Mouse (Mus musculus) layer of hippocampus, postnatal 14 days (tissue): ENCODE measurements around the gene Tmem270. TPM values are rescaled to one million over a fixed set of nuclear protein-coding genes. Genes with fewer than 3 reads are reported as not detected.

Source experiments
- DNase-seq, 2 experiments: peaks; one replicate each; pipeline ENCODE4 v3.0.0; 2021 to 2022; ENCODE audit warnings: low spot score in 2 of 2, mixed read lengths in 1 of 2
- total RNA-seq, 2 experiments: library from RNA; stranded (reverse); gene quantifications; 2 replicates each; pipeline ENCODE4 v1.2.3; 2021

The Tmem270 gene
- total RNA-seq, 2 experiments from 2014 or later, result not detected

DNA sequence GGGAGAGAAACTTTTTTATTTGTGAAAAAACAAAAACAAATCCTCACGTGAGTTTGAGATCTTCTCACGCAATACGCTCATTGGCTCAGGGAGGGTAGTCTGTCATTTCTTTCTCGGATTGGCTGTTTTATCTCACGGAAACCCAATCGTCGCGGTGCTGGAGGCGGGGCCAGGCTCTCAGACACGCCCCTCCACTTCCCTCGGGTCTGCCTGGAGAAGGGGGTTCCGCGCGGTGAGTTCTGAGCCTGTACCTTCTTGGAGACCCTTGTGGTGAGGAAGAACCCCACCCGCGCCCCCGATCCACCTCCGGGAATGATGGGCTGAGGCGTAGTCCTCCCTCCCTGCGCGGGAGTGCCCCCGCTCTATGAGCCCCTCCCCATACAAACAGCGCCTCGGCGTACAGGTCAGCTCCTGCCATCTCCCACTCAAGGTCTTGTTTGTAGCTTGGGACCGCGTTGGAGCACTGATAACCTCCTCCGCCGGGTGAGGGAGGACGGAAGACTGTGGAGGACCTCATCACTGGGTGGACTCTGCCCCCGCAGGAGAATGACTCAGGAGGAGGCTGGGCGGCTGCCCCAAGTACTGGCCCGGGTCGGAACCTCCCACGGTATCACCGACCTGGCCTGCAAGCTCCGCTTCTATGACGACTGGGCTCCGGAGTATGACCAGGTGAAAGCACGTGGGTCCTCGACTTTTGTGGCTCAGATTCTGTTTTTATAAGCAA is 25.8 kb upstream of the Tmem270 start, which contains the start of gene Mettl27:
Mettl27 (plus strand) TSS at position 190 of the 724 bp plus-strand sequence.
- peak; percentile 76 to 89 for DNase-seq

DNA sequence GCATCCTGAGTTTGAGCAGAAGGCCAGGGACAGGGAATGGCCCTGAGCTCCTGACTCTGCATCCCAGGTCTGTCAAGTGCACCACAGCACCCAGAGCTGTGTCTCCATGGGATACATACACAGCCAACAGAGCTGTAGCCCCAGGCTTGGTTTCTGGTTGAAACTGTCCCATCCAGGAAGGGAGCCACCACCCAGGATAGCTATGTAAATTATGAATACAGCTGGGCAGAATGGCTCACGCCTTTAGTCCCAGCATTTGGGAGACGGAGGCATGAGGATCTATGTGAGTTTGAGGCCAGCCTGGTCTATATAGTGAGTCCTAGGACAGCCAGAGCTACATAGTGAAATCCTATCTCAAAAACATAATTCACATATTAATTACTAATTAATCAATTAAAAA is 23.5 kb upstream of the Tmem270 start:
- no peak for DNase-seq

DNA sequence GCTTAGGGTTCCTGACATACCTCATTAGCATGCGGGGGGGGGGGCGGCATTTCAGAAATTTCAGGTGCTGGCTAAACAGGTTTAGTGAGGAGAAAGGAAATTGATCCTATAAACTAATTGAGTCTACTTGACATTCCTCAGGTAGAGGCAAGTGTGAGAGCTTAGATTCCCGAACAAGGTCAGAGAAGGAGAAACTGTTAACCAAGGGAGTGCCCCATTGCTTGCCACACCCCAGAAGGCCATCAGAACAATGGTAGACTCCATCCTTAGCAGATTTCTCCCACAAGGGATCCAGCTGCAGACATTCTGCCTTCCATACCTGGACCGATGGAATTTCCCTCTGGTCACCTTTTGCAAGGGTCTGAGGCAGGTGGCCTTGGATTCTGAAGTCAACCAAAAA is 20.2 kb upstream of the Tmem270 start:
- no peak for DNase-seq

DNA sequence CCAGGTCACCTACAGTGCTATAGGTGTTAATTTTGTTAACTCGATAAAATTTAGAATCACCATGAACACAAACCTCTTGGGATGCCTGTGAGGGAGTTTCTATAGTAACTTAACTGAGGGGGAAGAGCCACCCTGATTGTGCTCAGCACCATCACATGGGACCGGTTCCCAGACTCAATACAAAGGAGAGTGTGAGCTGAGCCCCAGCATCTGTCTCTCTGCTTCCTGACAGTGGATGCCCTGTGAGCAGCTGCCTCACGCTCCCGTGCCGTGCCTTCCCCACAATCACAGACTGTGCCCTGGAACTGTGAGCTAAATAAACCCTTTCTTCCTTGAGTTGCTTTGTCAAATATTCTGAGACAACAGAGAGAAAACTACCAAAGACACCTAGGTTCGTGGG is 16.6 kb upstream of the Tmem270 start:
- DNase-seq, result peak in 1 of 2 experiments; percentile 18

DNA sequence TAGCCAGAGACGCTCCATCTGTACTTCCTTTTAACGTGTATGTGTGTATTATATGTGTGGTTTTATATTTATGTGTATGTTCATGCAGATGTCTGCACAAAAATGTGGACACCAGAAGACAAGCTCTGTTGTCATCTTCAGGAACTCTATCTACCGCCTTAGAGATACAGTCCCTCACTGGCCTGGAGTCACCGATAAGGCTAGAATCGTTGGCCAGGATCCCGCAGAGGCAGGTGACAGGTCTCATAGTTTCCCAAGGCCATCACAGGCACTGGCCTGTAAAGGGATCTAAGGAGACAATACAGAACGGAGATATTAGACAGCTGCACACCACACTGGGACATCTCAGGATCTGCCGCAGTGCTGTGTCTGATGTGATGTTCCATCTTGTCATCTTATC is 14.6 kb upstream of the Tmem270 start:
- no peak for DNase-seq

DNA sequence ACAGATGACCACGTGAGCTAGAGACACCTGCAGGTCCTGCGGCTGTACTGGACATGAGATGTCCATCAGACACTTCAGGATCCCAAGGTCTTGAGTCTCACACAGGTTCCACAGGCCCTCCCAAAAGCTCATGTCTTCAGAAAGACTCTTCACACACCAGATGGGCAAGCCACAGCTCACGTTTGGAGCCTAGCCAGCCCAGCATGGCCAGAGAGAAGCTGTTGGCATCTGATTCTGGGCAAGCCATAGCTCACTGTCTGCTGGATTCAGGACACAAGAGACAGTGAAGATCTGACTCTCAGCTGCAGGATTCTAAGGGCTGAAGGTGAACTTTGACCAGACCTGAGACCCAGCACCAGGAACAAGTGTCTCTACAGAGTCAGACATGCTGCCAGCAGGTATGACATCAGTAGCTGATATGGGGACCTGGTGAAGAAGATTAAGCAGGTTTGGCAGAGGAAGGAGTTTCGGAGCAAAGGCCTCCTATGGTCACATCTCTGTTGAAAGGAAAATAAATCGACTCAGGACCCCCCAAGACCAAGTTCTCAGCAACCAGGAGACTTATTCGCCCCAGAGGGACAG is 13.7 kb upstream of the Tmem270 start:
- no peak for DNase-seq

DNA sequence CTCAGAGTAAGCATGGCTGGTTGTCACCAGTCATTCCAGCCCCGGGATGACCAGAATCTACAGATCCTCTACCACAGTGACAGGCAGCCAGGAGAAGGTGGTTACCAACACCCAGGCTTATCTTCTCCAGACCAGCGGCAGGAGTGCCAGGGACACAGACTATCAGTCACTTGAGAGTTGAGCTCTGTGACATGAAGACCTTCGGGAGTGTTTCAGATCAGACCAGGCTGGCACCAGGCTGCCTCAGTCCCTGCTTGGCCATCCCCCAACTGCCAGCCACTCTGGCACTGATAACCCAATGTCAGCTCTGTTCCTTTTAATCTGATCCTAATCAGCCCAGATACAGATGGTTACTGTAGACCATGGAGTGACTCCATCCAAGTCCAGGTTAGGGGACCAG is 12.6 kb upstream of the Tmem270 start:
- no peak for DNase-seq

DNA sequence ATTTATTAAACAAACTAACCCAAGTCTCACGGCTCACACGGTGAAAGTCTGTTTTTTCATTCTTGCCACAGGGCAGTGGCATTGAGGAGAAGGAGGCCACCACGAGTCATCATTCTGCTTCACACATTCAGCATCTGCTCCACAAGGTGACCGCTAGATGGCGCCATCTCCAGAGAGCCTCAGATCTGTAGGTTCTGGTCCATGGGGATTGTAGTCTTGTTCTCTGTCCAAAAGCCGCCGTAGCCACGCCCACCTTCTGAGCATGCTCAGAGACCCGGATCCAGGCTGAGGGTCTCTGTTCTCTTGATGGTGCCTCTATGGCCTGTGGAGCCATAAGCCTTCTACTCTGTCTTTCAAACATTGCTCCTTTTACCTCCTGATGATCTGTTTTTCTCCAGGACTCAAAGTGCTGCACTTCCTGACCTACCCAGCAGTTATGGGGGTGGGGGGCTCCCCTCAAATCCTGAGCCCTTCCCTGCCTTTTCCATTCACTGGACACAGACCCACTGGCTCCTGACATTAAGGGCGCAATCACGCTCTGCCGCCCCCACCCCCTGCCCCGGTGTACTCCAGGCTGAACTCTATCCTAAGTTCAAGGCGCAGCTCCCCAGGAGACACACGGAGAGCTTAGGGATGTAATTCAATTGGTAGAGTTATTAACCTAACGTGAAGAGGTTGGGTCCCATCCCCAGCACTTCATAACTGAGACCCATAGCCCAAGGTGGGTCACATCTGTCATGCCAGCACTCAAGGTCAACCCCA is 11.7 kb upstream of the Tmem270 start:
- DNase-seq, result peak; percentile 28 to 45

DNA sequence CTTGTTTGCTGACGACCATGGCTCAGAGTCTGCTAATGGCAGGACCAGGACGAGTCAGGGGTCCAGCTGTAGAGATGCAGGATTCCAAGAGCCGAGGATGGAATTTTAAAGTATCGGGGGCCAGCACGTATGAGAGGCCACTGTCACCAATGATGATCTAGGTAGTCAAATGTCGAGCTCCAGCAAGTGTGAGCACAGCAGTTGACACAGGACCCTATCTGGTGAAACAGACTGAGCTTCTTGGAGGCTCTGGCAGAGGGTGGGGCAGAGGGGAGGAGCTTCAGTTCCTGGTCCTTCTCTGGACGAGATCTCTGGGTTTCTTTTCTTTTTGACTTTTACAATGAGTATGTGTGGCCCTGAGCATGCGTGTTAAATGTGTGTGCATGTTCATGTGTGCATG is 8.8 kb upstream of the Tmem270 start, which contains the start of gene Cldn13:
Cldn13 (minus strand) TSS at position 216 of the 400 bp plus-strand sequence.
- DNase-seq, result no peak

DNA sequence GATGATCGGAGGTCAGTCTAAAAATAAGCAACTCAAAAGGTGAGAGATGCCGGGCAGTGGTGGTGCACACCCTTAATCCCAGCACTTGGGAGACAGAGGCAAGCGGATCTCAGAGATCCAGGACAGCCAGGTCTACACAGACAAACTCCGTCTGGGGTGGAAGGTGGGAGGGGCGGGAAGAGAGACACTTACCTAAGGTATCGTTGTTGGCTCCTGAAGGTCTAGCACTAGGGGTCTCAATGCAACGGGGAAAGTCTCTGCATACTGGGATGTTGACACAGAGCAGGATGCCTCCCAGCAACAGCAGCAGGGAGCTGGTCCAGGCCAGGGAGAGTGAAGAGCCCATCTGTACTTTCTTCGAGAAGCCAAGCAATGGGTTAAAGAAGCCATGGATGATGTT is 8.0 kb upstream of the Tmem270 start:
- no peak for DNase-seq

DNA sequence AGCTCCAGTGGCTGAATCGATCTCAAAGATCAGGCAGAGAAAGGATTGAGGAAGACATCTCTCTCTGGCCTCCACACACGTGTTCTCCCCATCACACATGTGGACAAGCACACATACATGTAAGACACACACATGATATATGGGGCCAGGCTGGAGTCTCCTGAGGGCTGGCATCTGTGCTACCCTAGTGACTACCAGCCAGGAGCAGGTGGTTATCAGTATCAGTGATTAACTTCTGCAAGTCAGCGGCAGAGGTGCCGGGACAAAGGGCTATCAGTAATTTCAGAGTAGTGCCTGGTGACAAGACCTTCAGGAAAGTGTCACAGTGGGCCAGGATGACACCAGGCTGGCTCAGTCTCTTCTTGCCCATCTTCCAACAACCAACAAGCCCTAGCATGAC is 7.2 kb upstream of the Tmem270 start:
- no peak for DNase-seq

DNA sequence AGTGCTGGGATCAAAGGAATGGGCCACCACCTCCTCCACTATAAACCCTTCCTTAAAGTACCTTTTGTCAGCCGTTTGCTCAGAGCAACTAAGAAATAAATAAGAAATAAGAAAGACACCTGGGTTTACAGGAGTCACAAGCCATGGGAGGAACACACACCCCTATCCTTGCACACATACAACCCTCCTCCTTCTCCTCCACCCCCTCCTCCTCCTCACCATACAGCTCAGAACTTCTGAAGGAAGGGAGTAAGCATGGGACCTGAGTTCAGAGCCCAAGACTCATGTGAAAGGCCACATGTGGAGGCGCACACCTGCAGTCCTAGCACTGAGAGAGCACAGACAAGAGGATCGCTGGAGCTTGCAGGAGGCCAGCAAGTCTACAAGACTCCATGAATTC is 6.8 kb upstream of the Tmem270 start:
- no peak for DNase-seq

DNA sequence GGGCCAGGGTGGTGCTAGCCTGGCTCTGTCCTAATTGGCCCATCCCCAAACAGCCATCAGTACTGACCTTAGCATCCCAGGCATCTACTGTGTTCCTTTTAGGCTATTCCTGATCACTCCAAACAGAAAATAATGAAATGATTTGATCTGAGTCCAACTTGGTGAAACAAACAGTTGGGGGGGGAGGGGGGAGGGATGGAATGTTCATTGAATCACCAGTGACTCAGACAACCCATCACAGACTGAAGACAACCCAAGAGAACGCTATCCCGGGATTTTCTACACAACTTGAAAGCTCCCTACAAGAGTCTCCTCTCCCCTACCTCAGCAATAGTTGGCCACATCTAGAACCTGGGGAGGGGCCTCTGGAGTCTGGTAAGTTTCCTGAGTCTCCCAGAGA is 5.4 kb upstream of the Tmem270 start:
- no peak for DNase-seq

DNA sequence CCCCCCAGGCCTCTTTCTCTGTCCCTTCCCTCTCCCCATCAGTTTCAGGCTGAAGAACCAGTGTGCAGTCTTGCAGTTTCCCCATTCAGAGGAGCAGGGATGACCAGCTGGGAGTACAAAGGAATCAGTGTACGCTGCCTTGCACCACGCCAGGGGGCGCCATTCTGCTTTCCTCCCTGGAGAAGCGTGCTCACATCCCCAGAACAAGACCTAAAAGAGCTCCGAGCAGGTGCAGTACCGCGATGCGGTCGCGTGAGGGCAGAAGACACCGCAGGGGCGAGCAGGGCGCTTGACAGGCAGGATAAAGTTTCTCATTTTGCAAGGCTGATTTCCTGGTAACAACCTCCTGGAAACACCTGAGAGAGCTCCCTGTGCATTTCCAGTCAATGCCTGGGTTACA is 602 bp upstream of the Tmem270 start:
- DNase-seq, result peak; percentile 98

DNA sequence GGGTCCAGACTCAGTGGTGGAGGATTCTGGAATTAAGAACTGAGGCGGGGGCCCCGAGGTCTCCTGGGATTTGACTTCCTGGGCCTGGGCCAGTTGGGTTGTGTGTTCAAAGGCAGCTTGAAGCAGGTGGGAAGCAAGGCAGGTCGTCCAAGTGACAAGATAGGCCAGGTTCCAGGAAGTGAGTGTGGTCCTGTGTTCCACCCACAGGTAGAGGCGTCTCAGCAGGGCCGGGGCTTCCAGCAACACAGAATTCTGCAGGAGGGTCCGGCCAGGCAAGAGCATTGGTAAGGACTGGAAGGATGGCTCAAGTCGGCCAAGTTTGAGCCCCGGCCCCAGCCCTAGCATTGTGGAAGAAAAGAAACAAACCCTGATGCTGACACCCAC is 4.9 kb downstream of the Tmem270 start:
- no peak for DNase-seq

DNA sequence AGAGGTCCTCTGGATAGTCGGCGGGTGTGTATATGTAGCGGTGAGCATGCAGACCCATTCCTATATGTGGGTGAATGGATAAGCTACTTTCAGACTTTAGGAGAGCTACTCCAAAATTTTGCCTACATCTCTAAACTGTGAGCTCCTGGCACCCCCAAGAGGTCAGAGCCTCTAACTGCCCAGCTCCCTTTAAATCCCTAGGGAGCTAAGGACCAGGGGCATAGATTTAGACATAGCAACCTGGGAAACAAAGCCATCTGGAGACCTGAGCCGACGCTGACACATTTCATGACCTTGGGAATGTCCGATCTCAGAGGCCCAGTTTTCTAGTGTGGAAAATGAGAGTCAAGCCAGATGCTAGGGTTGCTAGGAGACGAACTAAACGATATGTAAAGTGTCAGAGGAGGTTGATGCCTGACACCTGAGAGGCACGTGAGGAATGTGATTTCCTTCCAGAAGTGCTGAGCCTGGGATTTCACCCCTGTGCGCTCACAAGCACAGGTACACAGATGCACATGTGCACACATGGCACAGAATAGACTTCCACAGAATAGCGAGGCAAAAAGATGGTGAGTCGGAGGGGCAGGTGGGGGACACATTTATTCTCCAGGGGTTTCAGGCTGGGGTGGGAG is 5.4 kb downstream of the Tmem270 start:
- DNase-seq, result peak; percentile 47 to 64

DNA sequence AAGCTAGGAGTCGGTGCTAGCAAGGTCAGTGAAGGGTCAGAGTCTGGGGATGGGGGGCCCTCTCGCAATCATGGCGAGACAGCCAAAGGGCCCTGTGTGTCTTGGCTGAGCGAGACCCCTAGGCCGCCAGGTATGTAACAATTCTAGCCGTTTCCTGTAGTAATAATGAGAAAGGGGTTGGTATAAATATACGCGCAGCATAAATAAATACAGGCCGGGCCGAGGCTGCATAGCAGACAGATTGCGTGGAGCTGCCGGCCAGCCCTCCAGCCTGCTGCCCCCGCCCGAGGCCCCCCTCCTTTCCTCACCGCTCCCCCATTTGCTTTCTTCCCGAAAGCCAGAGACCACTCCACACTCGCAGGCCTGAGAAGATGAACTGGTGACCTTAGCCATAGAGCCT is 8.9 kb downstream of the Tmem270 start:
- no peak for DNase-seq

DNA sequence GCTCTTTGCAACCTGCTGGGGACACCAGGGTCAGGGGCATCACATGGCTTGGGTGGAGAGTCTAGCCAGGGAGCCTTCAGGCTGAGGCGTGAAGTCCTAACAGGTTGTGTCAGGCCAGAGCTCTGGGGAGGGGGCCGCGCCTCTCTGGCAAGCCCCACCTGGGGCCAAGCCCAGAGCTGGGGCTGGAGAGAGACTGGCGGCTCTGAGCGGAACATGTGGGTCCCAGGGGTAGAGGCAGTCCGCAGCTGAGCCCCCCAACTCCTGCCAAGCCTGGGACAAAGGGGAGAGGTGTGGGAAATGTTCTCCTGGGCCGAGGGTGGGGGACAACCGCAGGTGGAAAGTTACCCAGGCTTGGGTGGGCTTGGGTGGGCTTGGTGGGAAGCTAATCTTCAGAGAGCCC is 9.6 kb downstream of the Tmem270 start:
- no peak for DNase-seq

DNA sequence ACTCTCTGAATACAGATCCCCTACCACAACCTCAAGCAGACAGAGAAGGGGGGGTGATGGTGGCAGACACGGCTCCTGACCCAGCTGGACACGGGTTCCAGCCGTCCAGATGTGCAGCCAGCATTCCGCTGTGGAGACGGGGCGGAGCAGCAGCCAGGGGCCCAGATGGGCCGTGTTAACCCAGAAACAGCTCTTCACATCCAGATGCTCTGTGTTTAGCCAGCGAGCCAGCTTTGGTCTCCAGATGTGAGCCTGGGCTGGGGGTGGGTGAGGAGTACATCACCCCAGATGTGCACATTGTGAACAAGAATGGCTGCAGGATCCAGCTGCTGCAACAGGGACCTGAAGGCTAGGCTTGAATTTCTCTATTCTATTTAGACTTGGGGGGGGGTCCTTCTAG is 11.2 kb downstream of the Tmem270 start:
- no peak for DNase-seq

DNA sequence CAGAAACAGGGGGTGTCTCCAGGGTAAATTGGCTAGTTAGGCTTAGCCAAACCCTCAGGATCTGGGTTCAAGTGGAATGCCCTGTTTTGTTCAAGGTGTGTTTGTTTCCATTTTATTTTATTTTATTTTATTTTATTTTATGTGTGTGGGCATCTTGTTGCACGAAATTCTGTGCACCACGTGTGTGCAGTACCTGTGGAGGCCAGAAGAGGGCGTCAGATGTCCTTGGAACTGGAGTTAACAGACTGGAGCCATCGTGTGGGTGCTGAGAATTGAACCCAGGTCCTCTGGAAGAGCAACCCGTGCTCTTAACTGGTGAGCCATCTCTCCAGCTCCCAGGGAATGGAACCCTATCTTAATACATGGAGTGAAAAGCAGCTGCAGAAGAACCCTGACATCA is 13.8 kb downstream of the Tmem270 start:
- no peak for DNase-seq

DNA sequence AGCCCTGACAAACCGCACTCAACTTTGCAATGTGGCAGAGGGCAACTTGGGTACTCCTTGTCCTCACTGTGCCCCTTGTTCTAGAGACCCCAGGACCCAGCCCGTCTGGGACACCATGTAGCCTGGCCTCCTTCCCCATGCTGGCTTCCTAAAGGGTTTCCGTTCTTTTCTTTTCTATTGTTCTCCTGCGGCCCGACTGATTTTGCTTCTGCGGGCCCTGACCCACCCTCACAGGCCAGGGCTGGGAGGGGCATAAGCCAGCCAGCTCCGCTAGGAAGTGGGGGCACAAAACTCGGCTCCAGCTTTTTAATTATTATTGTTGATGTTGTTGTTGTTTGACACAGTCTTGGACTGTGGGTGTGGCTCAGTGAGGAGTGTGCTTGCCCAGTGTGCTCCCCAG is 15.0 kb downstream of the Tmem270 start:
- no peak for DNase-seq

DNA sequence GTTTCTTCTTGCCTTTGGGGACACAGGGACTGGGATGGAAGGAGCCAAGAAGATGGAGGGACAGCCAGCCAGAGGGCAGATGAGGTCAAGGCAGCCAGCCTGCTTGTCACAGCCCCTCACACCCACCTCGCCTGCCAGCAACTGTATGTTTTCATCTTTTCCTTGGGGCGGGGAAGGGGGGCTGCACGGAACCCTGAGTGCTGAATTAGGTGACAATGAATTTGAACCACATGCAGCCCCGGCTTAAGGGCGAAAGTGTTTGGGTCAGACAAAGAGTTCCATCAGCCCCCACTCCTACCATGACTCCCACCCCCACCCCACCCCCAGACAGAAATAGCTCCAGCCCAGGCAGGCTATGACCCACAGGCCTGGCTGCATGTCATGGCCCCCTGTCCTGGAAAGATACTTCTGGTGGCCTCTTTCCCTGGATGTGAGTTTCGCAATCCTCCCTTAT is 15.9 kb downstream of the Tmem270 start:
- DNase-seq, result no peak
